Mouse (Mus musculus) ES-CJ7 (cell line): ENCODE measurements around the gene Rgs5.

Experiments
- DNase-seq: peaks from one replicate; pipeline ENCODE4 v3.0.0; 2011; ENCODE audit warnings: low read depth, low spot score

Rgs5 gene

GRCm38 (mm10) chr1:169655256-169655655 is at the start of gene Rgs5:
Rgs5 (plus strand) TSS chr1:169655501.
- no peak for DNase-seq

- no peak for DNase-seq
Measured at GRCm38 (mm10) chr1:169606164-169606563, 49.1 kb upstream of the Rgs5 start.

DNA sequence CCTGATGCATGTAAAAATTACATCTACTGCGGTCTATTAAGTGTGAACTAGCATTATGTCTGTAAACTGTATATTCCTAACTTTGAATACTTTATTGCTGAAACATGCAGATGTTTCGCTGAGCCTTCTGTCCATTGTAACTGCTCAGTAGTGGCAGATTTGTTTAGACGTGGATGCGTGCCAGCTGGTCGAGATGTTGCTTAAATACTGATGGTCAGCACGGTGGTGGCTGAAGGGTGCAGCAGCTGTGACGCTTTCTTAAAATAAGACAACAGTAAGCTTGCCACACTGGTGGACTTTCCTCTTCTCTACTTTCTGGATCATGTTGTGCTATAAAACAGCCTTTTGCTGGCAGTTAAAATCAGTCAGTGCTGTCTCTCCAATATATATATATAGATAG is 25.6 kb upstream of the Rgs5 start:
- no peak for DNase-seq

- no peak for DNase-seq
Measured at GRCm38 (mm10) chr1:169637251-169637750, 18.0 kb upstream of the Rgs5 start.

DNA sequence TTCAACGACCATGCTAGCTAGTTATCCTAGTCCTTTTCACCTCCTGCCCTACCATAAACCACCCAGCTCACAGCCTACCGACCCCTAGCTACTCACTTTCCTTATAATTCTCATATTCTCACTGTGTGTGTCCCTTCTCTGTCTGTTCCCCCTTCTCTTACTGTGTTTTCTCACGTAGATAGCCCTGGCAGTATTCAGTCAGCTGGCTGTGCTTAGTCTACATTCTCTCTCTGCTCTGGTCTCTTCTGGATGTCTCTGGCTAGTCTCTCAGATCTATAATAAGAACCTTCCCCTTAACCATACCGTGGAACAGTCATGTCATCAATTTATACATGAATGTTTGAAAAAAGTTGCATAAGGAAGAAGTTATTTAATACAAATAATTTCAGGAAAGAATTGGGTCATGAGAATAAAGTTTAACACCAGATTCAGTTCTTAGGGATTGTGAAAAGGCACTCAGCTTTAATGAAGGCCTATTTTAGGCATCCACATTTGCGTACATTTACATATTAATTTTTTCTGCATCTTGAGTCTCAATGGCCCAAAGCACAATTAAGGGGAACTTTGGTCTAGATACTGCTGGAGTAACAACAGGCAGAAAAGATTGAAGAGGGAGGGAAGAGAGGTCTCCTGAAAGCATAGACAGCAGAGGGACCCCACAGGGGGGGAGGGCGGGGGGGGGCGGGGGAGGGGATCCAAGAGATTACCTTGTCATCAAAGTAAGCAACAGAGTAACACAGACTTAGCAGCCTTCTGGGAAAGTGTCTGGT is 10.2 kb upstream of the Rgs5 start:
- DNase-seq = no peak

DNA sequence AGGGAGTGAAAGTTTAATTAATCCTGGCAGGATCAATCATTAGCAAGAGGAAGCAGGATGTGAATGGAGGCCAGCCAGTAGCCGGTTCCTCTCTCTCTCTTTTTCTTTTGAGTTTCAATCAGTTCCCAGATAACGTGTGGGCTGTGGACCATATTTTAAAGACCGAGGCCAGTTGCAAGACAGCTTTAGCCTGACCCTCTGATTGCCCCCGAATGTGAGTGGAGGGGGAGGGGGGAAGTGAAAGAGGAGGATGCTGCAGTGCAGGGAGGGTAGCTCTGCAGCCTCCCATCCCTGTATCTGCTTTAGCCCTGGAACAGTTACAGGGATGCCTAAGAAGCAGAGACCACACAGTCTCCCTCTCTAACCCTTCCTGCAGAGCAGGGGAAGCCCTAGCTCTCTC is 4.2 kb downstream of the Rgs5 start:
- no peak for DNase-seq

DNA sequence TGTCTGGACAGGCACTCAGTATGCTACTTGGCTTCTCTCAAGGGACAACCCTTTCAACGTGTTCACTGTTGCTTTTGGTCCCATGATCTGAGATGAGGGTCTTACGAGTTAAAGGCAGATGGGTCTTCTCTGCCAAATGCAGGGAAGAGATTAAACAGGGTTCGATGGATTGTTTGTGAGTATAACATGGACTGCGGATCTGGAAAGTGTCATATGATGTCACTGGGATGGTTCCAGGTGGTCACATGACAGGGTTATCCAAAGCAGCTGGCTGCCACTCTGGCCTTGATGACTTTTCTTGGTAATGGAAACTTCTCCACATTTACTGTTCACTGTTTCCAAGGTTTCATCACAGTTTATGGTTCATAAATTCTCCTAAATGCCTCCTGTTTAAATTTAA is 12.0 kb downstream of the Rgs5 start:
- DNase-seq = no peak

GRCm38 (mm10) chr1:169670705-169671104 is 15.4 kb downstream of the Rgs5 start:
- DNase-seq = peak; percentile 30

GRCm38 (mm10) chr1:169671801-169672200 is 16.5 kb downstream of the Rgs5 start:
- DNase-seq = no peak

DNA sequence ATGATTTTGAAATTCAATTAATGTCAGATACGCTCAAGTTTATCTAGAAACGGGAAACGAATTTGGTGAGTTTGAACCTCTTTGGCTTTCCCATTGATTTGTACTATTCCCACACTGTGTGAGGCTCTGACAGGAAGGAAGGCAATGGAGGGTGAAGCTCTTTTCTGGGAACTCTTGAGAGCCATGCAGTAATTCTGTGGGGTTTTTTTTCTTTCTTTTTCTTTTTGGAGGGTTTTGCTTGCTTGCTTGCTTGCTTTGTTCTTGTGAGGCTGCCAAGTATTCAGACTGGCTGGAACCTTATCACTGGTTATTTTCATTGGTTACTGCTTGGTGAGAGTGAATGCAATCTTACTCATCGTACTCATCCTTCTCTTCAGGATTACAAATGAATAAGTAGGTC is 17.0 kb downstream of the Rgs5 start:
- no peak for DNase-seq

DNA sequence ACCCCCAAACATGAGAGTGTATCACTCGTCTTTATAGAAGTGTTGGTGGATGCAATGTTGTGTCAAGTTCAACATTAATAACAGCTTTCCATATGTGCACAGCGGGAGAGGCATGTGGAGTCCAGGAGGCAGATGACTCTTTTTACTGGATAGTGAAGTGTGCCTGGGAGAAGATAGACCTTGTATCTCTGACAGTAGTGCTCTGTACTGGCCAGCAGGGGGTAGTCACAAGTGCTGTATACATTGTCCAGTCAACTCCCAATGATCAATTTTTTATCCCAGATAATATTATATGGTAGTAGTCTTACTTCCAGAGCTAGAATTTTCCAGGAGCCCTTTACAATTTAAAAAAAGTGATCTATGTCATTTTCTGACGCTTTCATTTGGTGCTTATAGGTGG is 18.8 kb downstream of the Rgs5 start:
- DNase-seq = peak; percentile 20

- no peak for DNase-seq
Measured at GRCm38 (mm10) chr1:169676751-169677150, 21.4 kb downstream of the Rgs5 start.

DNA sequence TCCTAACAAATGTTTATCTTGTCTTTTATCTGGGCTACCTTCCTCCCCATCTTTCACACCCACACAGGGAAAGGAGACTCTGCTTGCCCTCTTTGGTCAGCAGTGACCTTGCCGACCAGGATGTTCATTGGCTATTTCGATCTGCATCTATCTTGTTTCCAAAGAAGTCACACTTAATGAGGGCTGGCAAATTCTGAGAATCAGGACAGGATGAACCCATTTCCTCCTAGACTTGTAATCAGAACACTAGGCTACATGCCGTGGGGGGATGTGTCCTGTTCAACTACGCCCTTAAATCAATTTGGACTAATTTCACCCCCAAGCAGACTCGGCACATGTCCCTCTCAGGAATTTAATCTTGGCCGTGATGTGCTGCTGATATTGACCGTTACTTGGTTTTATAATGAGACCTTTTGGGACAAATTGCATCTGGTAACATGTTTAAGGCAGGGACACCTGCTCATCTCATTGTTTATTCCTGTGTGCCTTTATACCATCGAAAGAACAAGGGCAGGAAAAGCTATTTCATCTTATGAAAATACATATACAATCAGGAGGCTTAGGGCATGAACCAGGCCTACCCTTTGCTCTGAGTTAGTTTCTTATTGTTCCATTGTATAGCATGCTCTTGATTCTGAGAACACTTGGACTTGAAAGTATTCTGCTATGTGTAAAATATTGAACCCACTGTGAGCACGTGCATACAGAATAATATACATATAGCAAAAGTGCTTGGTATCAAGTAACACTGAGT is 25.3 kb downstream of the Rgs5 start:
- DNase-seq = no peak

GRCm38 (mm10) chr1:169682775-169683497 is 27.6 kb downstream of the Rgs5 start:
- no peak for DNase-seq

- no peak for DNase-seq
Measured at GRCm38 (mm10) chr1:169685257-169685656, 30.0 kb downstream of the Rgs5 start.

DNA sequence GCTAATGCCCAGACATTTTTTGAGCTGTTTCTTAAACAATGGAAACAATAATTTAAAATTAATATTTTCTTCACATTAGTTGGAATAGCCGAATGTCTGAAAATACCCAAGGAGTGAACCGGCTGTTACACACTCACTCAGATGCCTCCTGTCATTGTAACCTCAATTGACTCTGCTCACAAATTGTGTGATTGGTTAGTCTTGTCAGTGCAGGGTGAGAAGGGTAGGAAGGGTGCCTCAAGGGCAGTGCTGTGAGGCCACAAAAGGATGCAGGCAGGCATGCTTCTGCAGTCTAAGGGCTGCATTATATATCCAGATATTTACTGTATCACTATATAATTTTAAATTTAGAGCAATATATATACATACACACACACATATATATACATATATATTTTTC is 37.7 kb downstream of the Rgs5 start:
- no peak for DNase-seq

GRCm38 (mm10) chr1:169693537-169693936 is 38.2 kb downstream of the Rgs5 start:
- no peak for DNase-seq

GRCm38 (mm10) chr1:169695356-169695755 is 40.1 kb downstream of the Rgs5 start:
- DNase-seq = no peak

GRCm38 (mm10) chr1:169697236-169697635 is 41.9 kb downstream of the Rgs5 start:
- DNase-seq = no peak

- DNase-seq = no peak
Measured at GRCm38 (mm10) chr1:169699184-169699583, 43.9 kb downstream of the Rgs5 start.

DNA sequence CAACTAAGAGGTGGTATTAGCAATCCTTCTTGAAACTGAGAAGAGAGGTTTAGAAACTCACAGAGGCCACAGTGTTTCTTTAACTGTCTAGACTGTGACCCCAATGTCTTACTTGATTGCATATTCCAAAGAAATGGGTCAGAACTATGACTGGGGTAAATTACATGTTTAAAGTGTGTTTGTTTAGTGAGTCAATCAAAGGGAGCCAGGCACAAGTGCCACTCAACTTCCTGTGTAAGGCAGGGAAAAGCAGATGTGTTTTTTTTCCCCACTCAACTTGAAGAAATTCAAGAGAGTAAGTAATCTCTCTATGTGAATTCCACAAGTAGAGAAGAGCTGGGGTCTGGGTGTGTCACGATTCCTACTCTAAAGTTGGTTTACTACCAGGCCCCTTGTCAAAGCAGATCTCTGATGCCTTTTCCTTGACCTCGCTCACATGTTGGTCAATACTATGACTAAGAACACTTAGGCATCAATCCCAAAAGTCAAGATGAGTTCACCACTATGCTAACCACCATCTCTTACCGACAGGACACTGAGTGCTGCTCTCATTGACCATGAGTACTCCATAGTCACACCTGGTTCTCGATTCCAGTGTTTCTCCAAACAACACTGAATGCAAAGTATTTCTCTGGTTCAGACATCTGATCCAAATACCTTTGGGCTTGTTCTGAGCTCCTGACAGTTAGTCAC is 49.2 kb downstream of the Rgs5 start:
- DNase-seq = no peak

- DNase-seq = no peak
Measured at GRCm38 (mm10) chr1:169721836-169722235, 66.5 kb downstream of the Rgs5 start.
